Comparison of ENCODE assay signal across 10 mouse cellular contexts in the genomic region with DNA sequence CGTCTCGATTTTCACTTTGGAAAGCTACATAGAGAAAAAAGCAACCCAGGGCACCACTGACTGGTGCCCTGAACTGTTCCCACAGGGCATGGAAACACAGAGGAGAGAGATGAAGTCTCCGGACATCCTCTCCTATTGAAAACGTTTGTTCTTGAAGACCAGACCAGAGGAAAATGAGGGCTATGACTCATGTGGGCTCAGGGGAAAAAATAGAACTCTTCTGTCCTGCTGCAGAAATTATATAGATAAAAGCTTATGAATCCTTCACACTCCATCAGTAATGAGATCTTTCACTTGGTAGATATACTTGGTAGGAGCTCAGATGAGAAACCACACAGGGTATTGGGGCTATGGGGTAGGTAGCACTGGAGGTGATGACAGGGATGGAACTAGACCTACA.
"Had no signal": no experiment of that assay in that cellular context is flagged by ENCODE, and none has a peak within 500 bp of the region (broad histone marks: within the 10 kb centered on the region; RNA-seq: fewer than 3 reads in every experiment).

No protein-coding gene starts in this region.

- DNase-seq: lung, adult 18-20 months; lung, embryonic 14.5 days; lung, postnatal 10 days; lung, postnatal 4 days; midbrain, embryonic 14.5 days; right cerebral cortex, postnatal 25 days; thymus, adult 18-20 months; thymus, postnatal 14 days; thymus, postnatal 36 days had no signal

- ATAC-seq: midbrain, embryonic 16.5 days had no signal
